Mouse (Mus musculus) small intestine, adult 2 months (tissue): ENCODE measurements around the gene Wdr62. TPM values are rescaled to one million over a fixed set of nuclear protein-coding genes. Genes with fewer than 3 reads are reported as not detected.

Experiments used
- H3K27ac ChIP-seq: fragments of 200-500 bp; 2 replicates; pipeline ENCODE4 v1.5.1; 2012; ENCODE audit warnings: low read depth, low read length, control low read depth, inconsistent platforms; ENCODE audit not compliant: insufficient read depth
- H3K27me3 ChIP-seq: fragments of 200-500 bp; 2 replicates; pipeline ENCODE4 v1.6.1; 2012; ENCODE audit warnings: mild to moderate bottlenecking, moderate library complexity, low read length, inconsistent platforms; ENCODE audit not compliant: control insufficient read depth, insufficient read depth
- H3K36me3 ChIP-seq: fragments of 200-500 bp; 2 replicates; pipeline ENCODE4 v1.6.1; 2012; ENCODE audit warnings: mild to moderate bottlenecking, low read length, control low read depth, inconsistent platforms; ENCODE audit not compliant: control insufficient read depth, insufficient read depth
- H3K4me1 ChIP-seq: fragments of 200-500 bp; 2 replicates; pipeline ENCODE4 v1.6.1; 2012; ENCODE audit warnings: low read length, inconsistent platforms, mixed read lengths; ENCODE audit not compliant: control insufficient read depth, insufficient read depth, insufficient read length
- H3K4me3 ChIP-seq: fragments of 200-500 bp; 2 replicates; pipeline ENCODE4 v1.5.1; 2012; ENCODE audit warnings: low read depth, mild to moderate bottlenecking, control low read depth, inconsistent platforms, low read length, moderate library complexity
- CTCF ChIP-seq: fragments of 200-500 bp; IDR thresholded peaks from 2 replicates; pipeline ENCODE4 v1.5.1; 2012; ENCODE audit warnings: low read depth, mild to moderate bottlenecking, control low read depth, inconsistent platforms, low read length, moderate library complexity, mixed read lengths; ENCODE audit not compliant: insufficient replicate concordance, insufficient read length; ENCODE audit errors: extremely low read depth
- POLR2A ChIP-seq: fragments of 200-500 bp; IDR thresholded peaks from 2 replicates; pipeline ENCODE4 v1.6.1; 2012; ENCODE audit warnings: low read depth, mild to moderate bottlenecking, control low read depth, inconsistent platforms, low read length, moderate library complexity
- WGBS: fragments of 180-500 bp; shearing (Covaris S2); methylation state at CpG from one replicate; pipeline ENCODE4 v1.1.7; 2018; 5-methylcytosine and 5-hydroxymethylcytosine counted together
- polyA plus RNA-seq: library from polyadenylated mRNA; depleted of rRNA; stranded (reverse); fragments of >200 nt; gene quantifications from 2 replicates; pipeline ENCODE4 v1.2.3, GENCODE M21; 2012

Wdr62 gene
- polyA plus RNA-seq, 1 experiment: 15.9 TPM

- Histone ChIP-seq H3K4me1 (no peaks in the 10 kb centered on the region), H3K27ac (no peak overlapping the region), H3K36me3 (no peaks in the 10 kb centered on the region), H3K4me3 (no peak overlapping the region), H3K27me3 (no peaks in the 10 kb centered on the region)
- WGBS: 80% methylated on average over 16 of the region's 16 CpGs
- TF ChIP-seq CTCF (no peak), POLR2A (no peak)
Measured at GRCm38 (mm10) chr7:30297266-30297665, 17.0 kb upstream of the Wdr62 start.

- no peak for TF ChIP-seq POLR2A
- no peak for TF ChIP-seq CTCF
- Histone ChIP-seq H3K36me3 (no peaks in the 10 kb centered on the region), H3K4me3 (no peak overlapping the region), H3K27ac (no peak overlapping the region), H3K27me3 (peaks cover under 1% of the 10 kb centered on the region; the same call in 1 of the 2 replicates), H3K4me1 (no peaks in the 10 kb centered on the region)
- 87% methylated on average over 15 of the region's 15 CpGs for WGBS
Measured at GRCm38 (mm10) chr7:30296816-30297215, 16.6 kb upstream of the Wdr62 start.

- TF ChIP-seq POLR2A (no peak), CTCF (no peak)
- no peaks in the 10 kb centered on the region for H3K36me3 ChIP-seq
- WGBS: 36% methylated on average over 10 of the region's 10 CpGs
- no peak overlapping the region for H3K27ac ChIP-seq
- H3K27me3 ChIP-seq: peaks cover 6% of the 10 kb centered on the region; the same call in 1 of the 2 replicates
- H3K4me3 ChIP-seq: no peak overlapping the region
- no peaks in the 10 kb centered on the region for H3K4me1 ChIP-seq
Measured at GRCm38 (mm10) chr7:30295103-30295502, 14.9 kb upstream of the Wdr62 start.

- Histone ChIP-seq H3K4me3 (no peak overlapping the region), H3K27ac (no peak overlapping the region), H3K27me3 (peaks cover 6% of the 10 kb centered on the region; the same call in 1 of the 2 replicates), H3K4me1 (no peaks in the 10 kb centered on the region), H3K36me3 (no peaks in the 10 kb centered on the region)
- WGBS: 68% methylated on average over 5 of the region's 5 CpGs
- TF ChIP-seq CTCF (no peak), POLR2A (no peak)
Measured at GRCm38 (mm10) chr7:30294296-30294695, 14.1 kb upstream of the Wdr62 start.

GRCm38 (mm10) chr7:30293795-30294194 lies 13.6 kb upstream of the Wdr62 start:
- TF ChIP-seq CTCF (no peak), POLR2A (no peak)
- peaks cover 8% of the 10 kb centered on the region; the same call in 1 of the 2 replicates for H3K27me3 ChIP-seq
- no peak overlapping the region for H3K4me3 ChIP-seq
- no peak overlapping the region for H3K27ac ChIP-seq
- no peaks in the 10 kb centered on the region for H3K4me1 ChIP-seq
- 81% methylated on average over 13 of the region's 13 CpGs for WGBS
- no peaks in the 10 kb centered on the region for H3K36me3 ChIP-seq

GRCm38 (mm10) chr7:30291215-30292131 lies 11.3 kb upstream of the Wdr62 start, which contains the start of gene Clip3:
Clip3 (plus strand) TSS chr7:30291728.
- no peak for TF ChIP-seq CTCF
- TF ChIP-seq POLR2A: no peak
- H3K4me1 ChIP-seq: no peaks in the 10 kb centered on the region
- WGBS: 13% methylated on average over 35 of the region's 35 CpGs
- H3K27me3 ChIP-seq: peaks cover 8% of the 10 kb centered on the region; the same call in 1 of the 2 replicates
- H3K36me3 ChIP-seq: no peaks in the 10 kb centered on the region
- H3K27ac ChIP-seq: no peak within 1 kb of the TSS
- peak within 1 kb of the TSS; percentile 65 for H3K4me3 ChIP-seq

- no peak for TF ChIP-seq CTCF
- TF ChIP-seq POLR2A: no peak
- H3K27me3 ChIP-seq: peaks cover 8% of the 10 kb centered on the region; the same call in 1 of the 2 replicates
- H3K27ac ChIP-seq: no peak overlapping the region
- no peaks in the 10 kb centered on the region for H3K36me3 ChIP-seq
- H3K4me1 ChIP-seq: no peaks in the 10 kb centered on the region
- WGBS: 56% methylated on average over 10 of the region's 10 CpGs
- H3K4me3 ChIP-seq: no peak overlapping the region
Measured at GRCm38 (mm10) chr7:30289714-30290399, 9.6 kb upstream of the Wdr62 start.
